Mouse (Mus musculus): ENCODE data around the gene Actl10. TPM values are rescaled to one million over a fixed set of nuclear protein-coding genes. Genes with fewer than 3 reads are reported as not detected.

Actl10 gene
- polyA plus RNA-seq, 1 experiment from 2014 or later, result not detected

- no peak within 1 kb of the TSS for H3K4me3 ChIP-seq (ENCODE audit: low read depth, low read length)
- H3K9ac ChIP-seq (ENCODE audit: low read depth, low read length), result no peak within 1 kb of the TSS
- peaks cover 10% of the 10 kb centered on the region for H3K4me1 ChIP-seq (ENCODE audit: control insufficient read depth, low read depth, low read length)
- no peaks in the 10 kb centered on the region for H3K36me3 ChIP-seq (ENCODE audit: control insufficient read depth, insufficient read depth)
- no peak within 1 kb of the TSS for H3K4me2 ChIP-seq (ENCODE audit: low read depth, low read length)
- WGBS (ENCODE audit: insufficient replicate concordance), result 79% methylated on average over 10 of the region's 10 CpGs
- no peak within 1 kb of the TSS for H3K27ac ChIP-seq (ENCODE audit: low read length)
- peaks cover 27% of the 10 kb centered on the region for H3K27me3 ChIP-seq (ENCODE audit: control insufficient read depth, insufficient read depth, low read depth, low read length)
- ATAC-seq (ENCODE audit: low read depth), result no peak
- 0 out of 2 replicates have a peak, but pooled peaks cover 2% of the 10 kb centered on the region for H3K9me3 ChIP-seq (replicated peaks; ENCODE audit: control insufficient read depth, low read length)
Measured at GRCm38 (mm10) chr2:154546711-154547110, 4.9 kb upstream of the Actl10 start, which contains the start of gene 1700003F12Rik. Gene 1700003F12Rik, plus strand, starts transcription at chr2:154547085.

- WGBS (ENCODE audit: insufficient replicate concordance), result 44% methylated on average over 3 of the region's 3 CpGs
- Histone ChIP-seq H3K27me3 (ENCODE audit: control insufficient read depth, insufficient read depth, low read depth, low read length) (peaks cover 31% of the 10 kb centered on the region), H3K36me3 (ENCODE audit: control insufficient read depth, insufficient read depth) (no peaks in the 10 kb centered on the region), H3K4me3 (ENCODE audit: low read depth, low read length) (peak overlapping the region; percentile 54; the same call in 1 of the 2 replicates), H3K9me3 (replicated peaks; ENCODE audit: control insufficient read depth, low read length) (0 out of 2 replicates have a peak, but pooled peaks cover 2% of the 10 kb centered on the region), H3K4me1 (ENCODE audit: control insufficient read depth, low read depth, low read length) (peaks cover 22% of the 10 kb centered on the region), H3K9ac (ENCODE audit: low read depth, low read length) (no peak overlapping the region), H3K27ac (ENCODE audit: low read length) (no peak overlapping the region), H3K4me2 (ENCODE audit: low read depth, low read length) (peak overlapping the region; percentile 79; the same call in 1 of the 2 replicates)
- ATAC-seq (ENCODE audit: low read depth), result peak; percentile 66
Measured at GRCm38 (mm10) chr2:154548688-154549087, 2.9 kb upstream of the Actl10 start.

- 5% methylated on average over 48 of the region's 48 CpGs for WGBS (ENCODE audit: insufficient replicate concordance)
- Histone ChIP-seq H3K27me3 (ENCODE audit: control insufficient read depth, insufficient read depth, low read depth, low read length) (peaks cover 31% of the 10 kb centered on the region), H3K4me3 (ENCODE audit: low read depth, low read length) (peak overlapping the region; percentile 54), H3K9me3 (replicated peaks; ENCODE audit: control insufficient read depth, low read length) (0 out of 2 replicates have a peak, but pooled peaks cover 2% of the 10 kb centered on the region), H3K36me3 (ENCODE audit: control insufficient read depth, insufficient read depth) (no peaks in the 10 kb centered on the region), H3K9ac (ENCODE audit: low read depth, low read length) (peak overlapping the region; percentile 44; the same call in 1 of the 2 replicates), H3K27ac (ENCODE audit: low read length) (no peak overlapping the region), H3K4me2 (ENCODE audit: low read depth, low read length) (peak overlapping the region; percentile 79), H3K4me1 (ENCODE audit: control insufficient read depth, low read depth, low read length) (peaks cover 22% of the 10 kb centered on the region)
- ATAC-seq (ENCODE audit: low read depth), result peak; percentile 56; the same call in 1 of the 2 replicates
Measured at GRCm38 (mm10) chr2:154549127-154549885, 2.3 kb upstream of the Actl10 start.

GRCm38 (mm10) chr2:154549886-154550189, 1.7 kb upstream of the Actl10 start:
- Histone ChIP-seq H3K27me3 (ENCODE audit: control insufficient read depth, insufficient read depth, low read depth, low read length) (peaks cover 31% of the 10 kb centered on the region), H3K9ac (ENCODE audit: low read depth, low read length) (no peak overlapping the region), H3K4me2 (ENCODE audit: low read depth, low read length) (peak overlapping the region; percentile 79), H3K4me3 (ENCODE audit: low read depth, low read length) (peak overlapping the region; percentile 54), H3K36me3 (ENCODE audit: control insufficient read depth, insufficient read depth) (no peaks in the 10 kb centered on the region), H3K4me1 (ENCODE audit: control insufficient read depth, low read depth, low read length) (peaks cover 22% of the 10 kb centered on the region), H3K9me3 (replicated peaks; ENCODE audit: control insufficient read depth, low read length) (0 out of 2 replicates have a peak, but pooled peaks cover 2% of the 10 kb centered on the region), H3K27ac (ENCODE audit: low read length) (no peak overlapping the region)
- WGBS (ENCODE audit: insufficient replicate concordance), result 13% methylated on average over 20 of the region's 20 CpGs
- ATAC-seq (ENCODE audit: low read depth), result no peak

GRCm38 (mm10) chr2:154550937-154551336, 639 bp upstream of the Actl10 start:
- H3K4me3 ChIP-seq (ENCODE audit: low read depth, low read length), result no peak overlapping the region
- 51% methylated on average over 2 of the region's 2 CpGs for WGBS (ENCODE audit: insufficient replicate concordance)
- peaks cover 22% of the 10 kb centered on the region for H3K4me1 ChIP-seq (ENCODE audit: control insufficient read depth, low read depth, low read length)
- no peak for ATAC-seq (ENCODE audit: low read depth)
- H3K4me2 ChIP-seq (ENCODE audit: low read depth, low read length), result no peak overlapping the region
- H3K9ac ChIP-seq (ENCODE audit: low read depth, low read length), result no peak overlapping the region
- H3K9me3 ChIP-seq (replicated peaks; ENCODE audit: control insufficient read depth, low read length), result 0 out of 2 replicates have a peak, but pooled peaks cover 2% of the 10 kb centered on the region
- no peak overlapping the region for H3K27ac ChIP-seq (ENCODE audit: low read length)
- H3K36me3 ChIP-seq (ENCODE audit: control insufficient read depth, insufficient read depth), result no peaks in the 10 kb centered on the region
- H3K27me3 ChIP-seq (ENCODE audit: control insufficient read depth, insufficient read depth, low read depth, low read length), result peaks cover 31% of the 10 kb centered on the region

- H3K9me3 ChIP-seq (replicated peaks; ENCODE audit: control insufficient read depth, low read length), result 0 out of 2 replicates have a peak, but pooled peaks cover 2% of the 10 kb centered on the region
- no peaks in the 10 kb centered on the region for H3K36me3 ChIP-seq (ENCODE audit: control insufficient read depth, insufficient read depth)
- 35% methylated on average over 21 of the region's 21 CpGs for WGBS (ENCODE audit: insufficient replicate concordance)
- peaks cover 22% of the 10 kb centered on the region for H3K4me1 ChIP-seq (ENCODE audit: control insufficient read depth, low read depth, low read length)
- H3K4me3 ChIP-seq (ENCODE audit: low read depth, low read length), result peak overlapping the region; percentile 9; the same call in 1 of the 2 replicates
- no peak overlapping the region for H3K27ac ChIP-seq (ENCODE audit: low read length)
- H3K9ac ChIP-seq (ENCODE audit: low read depth, low read length), result no peak overlapping the region
- ATAC-seq (ENCODE audit: low read depth), result 0 out of 2 replicates have a peak, but pooled peaks have one; percentile 3
- peak overlapping the region; percentile 43 for H3K4me2 ChIP-seq (ENCODE audit: low read depth, low read length)
- peaks cover 31% of the 10 kb centered on the region for H3K27me3 ChIP-seq (ENCODE audit: control insufficient read depth, insufficient read depth, low read depth, low read length)
Measured at GRCm38 (mm10) chr2:154551927-154552326, 351 bp downstream of the Actl10 start.

GRCm38 (mm10) chr2:154552424-154552907, 890 bp downstream of the Actl10 start:
- no peaks in the 10 kb centered on the region for H3K36me3 ChIP-seq (ENCODE audit: control insufficient read depth, insufficient read depth)
- H3K4me2 ChIP-seq (ENCODE audit: low read depth, low read length), result peak overlapping the region; percentile 43
- peak overlapping the region; percentile 9; the same call in 1 of the 2 replicates for H3K4me3 ChIP-seq (ENCODE audit: low read depth, low read length)
- H3K4me1 ChIP-seq (ENCODE audit: control insufficient read depth, low read depth, low read length), result peaks cover 22% of the 10 kb centered on the region
- H3K27ac ChIP-seq (ENCODE audit: low read length), result no peak overlapping the region
- WGBS (ENCODE audit: insufficient replicate concordance), result 19% methylated on average over 27 of the region's 27 CpGs
- H3K9ac ChIP-seq (ENCODE audit: low read depth, low read length), result no peak overlapping the region
- 0 out of 2 replicates have a peak, but pooled peaks cover 2% of the 10 kb centered on the region for H3K9me3 ChIP-seq (replicated peaks; ENCODE audit: control insufficient read depth, low read length)
- ATAC-seq (ENCODE audit: low read depth), result peak; percentile 38
- H3K27me3 ChIP-seq (ENCODE audit: control insufficient read depth, insufficient read depth, low read depth, low read length), result peaks cover 31% of the 10 kb centered on the region

- Histone ChIP-seq H3K4me3 (ENCODE audit: low read depth, low read length) (no peak overlapping the region), H3K27ac (ENCODE audit: low read length) (no peak overlapping the region), H3K27me3 (ENCODE audit: control insufficient read depth, insufficient read depth, low read depth, low read length) (peaks cover 16% of the 10 kb centered on the region), H3K4me2 (ENCODE audit: low read depth, low read length) (no peak overlapping the region), H3K9me3 (replicated peaks; ENCODE audit: control insufficient read depth, low read length) (no peaks in the 10 kb centered on the region), H3K4me1 (ENCODE audit: control insufficient read depth, low read depth, low read length) (peaks cover 25% of the 10 kb centered on the region), H3K36me3 (ENCODE audit: control insufficient read depth, insufficient read depth) (no peaks in the 10 kb centered on the region), H3K9ac (ENCODE audit: low read depth, low read length) (no peak overlapping the region)
- WGBS (ENCODE audit: insufficient replicate concordance), result 87% methylated on average over 6 of the region's 6 CpGs
- no peak for ATAC-seq (ENCODE audit: low read depth)
Measured at GRCm38 (mm10) chr2:154555235-154555634, 3.7 kb downstream of the Actl10 start.

All from liver, embryonic 16.5 days (tissue).